Mouse (Mus musculus) cortical plate, adult 2 months (tissue): ENCODE data around the gene Slc25a35.

Source experiments
- CTCF ChIP-seq: fragments of 200-500 bp; IDR thresholded peaks from 2 replicates; pipeline ENCODE4 v1.5.1; 2011; ENCODE audit warnings: mild to moderate bottlenecking, control low read depth, low read length; ENCODE audit not compliant: insufficient read depth; ENCODE audit errors: extremely low read depth
- POLR2A ChIP-seq: fragments of 200-500 bp; IDR thresholded peaks from 2 replicates; pipeline ENCODE4 v1.6.1; 2011; ENCODE audit warnings: mild to moderate bottlenecking, low read length, control low read depth; ENCODE audit not compliant: insufficient read depth; ENCODE audit errors: extremely low read depth

- TF ChIP-seq CTCF (no peak), POLR2A (no peak)
These were observed 14.0 kb upstream of the Slc25a35 start for GRCm38 (mm10) chr11:68953903-68954302.
